Mouse (Mus musculus): ENCODE measurements around the gene Dlg4. TPM values are rescaled to one million over a fixed set of nuclear protein-coding genes. Genes with fewer than 3 reads are reported as not detected.
A peak's percentile ranks its signal among the peaks of the same experiment; 100 is the strongest.
"Not testable (repeated sequence)": the region's sequence is repeated elsewhere in the genome, so short reads cannot be mapped to it uniquely, and the experiment has no call there.

The Dlg4 gene
- polyA plus RNA-seq, 1 experiment from 2014 or later, result 32.7 TPM

DNA sequence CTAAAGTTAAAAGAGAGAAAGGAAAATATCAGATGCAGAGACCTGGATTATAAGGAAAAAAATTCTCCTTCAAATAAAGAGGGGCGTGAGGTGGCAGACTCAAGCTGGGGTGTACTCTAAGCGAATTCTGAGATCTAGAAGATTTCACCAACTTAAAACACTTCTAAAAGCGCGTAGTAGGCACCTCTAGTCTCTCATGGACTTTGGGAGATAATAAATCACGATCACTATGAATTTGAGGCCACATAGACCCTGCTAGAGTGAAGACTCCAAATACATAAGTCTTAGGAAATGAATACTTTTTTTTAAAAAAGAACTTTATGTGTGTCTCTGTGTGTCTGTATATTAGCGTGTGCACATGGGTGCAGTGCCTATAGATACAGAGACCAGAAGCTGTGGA lies 1.1 kb upstream of the Dlg4 start:
- WGBS, result 73% methylated on average over 6 of the region's 6 CpGs
- H3K4me3 ChIP-seq (replicated peaks; ENCODE audit: low read length), result no peak overlapping the region; the same call in 1 of the 2 replicates
- no peaks in the 10 kb centered on the region for H3K27me3 ChIP-seq (replicated peaks; ENCODE audit: control insufficient read depth, insufficient read depth, low read length)
- no peak for ATAC-seq
- H3K9ac ChIP-seq (replicated peaks; ENCODE audit: low read depth, low read length), result no peak overlapping the region
- peaks cover 45% of the 10 kb centered on the region for H3K4me1 ChIP-seq (replicated peaks; ENCODE audit: control insufficient read depth, insufficient read depth, low read length)
- H3K27ac ChIP-seq (ENCODE audit: low read length), result no peak overlapping the region
- peak overlapping the region; percentile 80 for H3K4me2 ChIP-seq (ENCODE audit: low read length)
- H3K9me3 ChIP-seq (ENCODE audit: control insufficient read depth, low read length), result no peaks in the 10 kb centered on the region
- peaks cover 11% of the 10 kb centered on the region for H3K36me3 ChIP-seq (ENCODE audit: control insufficient read depth, insufficient read depth)

DNA sequence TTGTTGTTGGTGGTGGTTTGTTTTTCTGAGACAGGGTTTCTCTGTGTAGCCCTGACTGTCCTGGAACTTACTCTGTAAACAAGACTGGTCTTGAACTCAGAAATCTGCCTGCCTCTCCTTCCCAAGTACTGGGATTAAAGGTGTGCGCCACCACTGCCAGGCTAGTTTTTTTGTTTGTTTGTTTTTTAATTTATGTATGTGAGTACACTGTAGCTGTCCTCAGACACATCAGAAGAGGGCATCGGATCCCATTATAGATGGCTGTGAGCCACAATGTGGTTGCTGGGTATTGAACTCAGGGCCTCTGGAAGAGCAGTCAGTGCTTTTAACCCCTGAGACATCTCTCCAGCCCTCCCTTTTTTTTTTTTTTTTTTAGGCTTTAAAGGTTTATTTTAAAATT lies 565 bp upstream of the Dlg4 start:
- not testable (repeated sequence) for H3K27ac ChIP-seq (ENCODE audit: low read length); H3K27me3 ChIP-seq (replicated peaks; ENCODE audit: control insufficient read depth, insufficient read depth, low read length); H3K9ac ChIP-seq (replicated peaks; ENCODE audit: low read depth, low read length); H3K4me3 ChIP-seq (replicated peaks; ENCODE audit: low read length); H3K9me3 ChIP-seq (ENCODE audit: control insufficient read depth, low read length); ATAC-seq; H3K36me3 ChIP-seq (ENCODE audit: control insufficient read depth, insufficient read depth); H3K4me2 ChIP-seq (ENCODE audit: low read length)
- H3K4me1 ChIP-seq (replicated peaks; ENCODE audit: control insufficient read depth, insufficient read depth, low read length), result peaks cover 47% of the 10 kb centered on the region
- 82% methylated on average over 2 of the region's 2 CpGs for WGBS

DNA sequence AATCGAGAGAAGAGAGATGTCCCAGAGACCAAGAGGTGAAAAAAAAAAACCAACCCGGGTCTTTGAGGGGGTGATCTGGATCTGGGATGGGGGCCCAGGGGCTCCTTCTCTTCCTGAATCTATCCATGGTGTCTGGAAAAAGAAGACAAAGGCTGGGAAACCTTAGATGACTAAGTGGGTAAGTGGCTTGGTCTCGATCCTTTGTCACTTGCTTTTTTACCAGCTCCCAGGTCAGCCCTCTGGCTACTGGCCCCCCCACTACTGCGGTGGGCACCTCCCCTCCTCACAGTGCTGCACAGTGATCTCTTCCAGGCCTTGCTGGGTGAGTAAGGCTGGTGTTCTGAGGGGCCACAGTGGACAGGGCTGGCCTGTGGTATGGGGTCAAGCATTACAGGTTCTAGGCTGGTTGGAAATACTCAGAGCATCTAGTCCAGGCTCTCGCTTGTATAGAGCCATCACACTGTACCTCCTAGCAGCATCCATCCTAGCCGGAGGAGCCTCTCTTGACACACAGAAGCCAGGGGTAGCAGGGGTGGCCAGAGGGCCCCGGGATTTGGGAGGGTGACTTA lies 541 bp downstream of the Dlg4 start:
- H3K4me1 ChIP-seq (replicated peaks; ENCODE audit: control insufficient read depth, insufficient read depth, low read length), result peaks cover 52% of the 10 kb centered on the region
- H3K27ac ChIP-seq (ENCODE audit: low read length), result peak overlapping the region; percentile 95; the same call in 1 of the 2 replicates
- WGBS, result 33% methylated on average over 7 of the region's 7 CpGs

DNA sequence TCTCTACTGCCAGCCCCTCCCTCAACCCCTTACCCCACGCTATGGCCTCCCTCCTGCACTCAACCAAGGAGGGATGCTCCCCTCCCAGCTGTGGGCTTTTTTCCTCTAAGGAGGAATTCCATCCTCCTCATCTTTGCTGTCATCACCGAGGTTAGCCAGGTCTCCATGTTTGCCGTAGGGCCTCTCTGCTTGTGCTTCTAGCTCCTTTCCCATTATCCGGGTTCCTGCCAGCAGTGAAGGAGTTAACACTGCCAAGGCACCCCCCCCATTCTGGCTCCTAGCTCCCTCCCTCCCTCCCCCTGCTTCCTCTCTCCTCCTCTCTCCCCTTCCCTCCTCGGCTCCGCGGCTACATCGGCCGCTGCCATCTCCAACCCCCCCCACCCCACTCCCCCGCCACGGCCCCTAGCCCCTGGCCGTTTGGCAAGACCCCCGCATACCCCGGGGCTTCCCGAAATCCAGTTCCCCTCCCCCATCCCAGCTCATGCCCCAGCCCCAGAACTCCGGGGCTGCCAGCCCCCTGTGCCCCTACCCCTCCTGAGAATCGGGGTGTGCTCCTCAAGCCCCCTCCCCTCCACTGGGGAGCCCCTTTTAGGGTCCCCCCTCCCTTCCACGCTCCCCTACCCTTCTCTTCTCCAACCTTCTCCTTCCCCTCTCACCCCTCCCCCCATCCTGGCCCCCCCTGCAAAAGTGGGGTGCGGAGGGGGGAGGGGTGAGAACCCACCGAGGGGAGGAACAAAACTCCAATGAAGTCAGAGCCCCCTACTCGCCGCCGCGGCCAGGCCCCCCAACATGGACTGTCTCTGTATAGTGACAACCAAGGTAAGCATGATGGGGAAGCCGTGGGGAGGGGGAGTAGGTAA lies 1.6 kb downstream of the Dlg4 start:
- Histone ChIP-seq H3K27ac (ENCODE audit: low read length) (peak overlapping the region; percentile 95), H3K9me3 (ENCODE audit: control insufficient read depth, low read length) (no peaks in the 10 kb centered on the region), H3K27me3 (replicated peaks; ENCODE audit: control insufficient read depth, insufficient read depth, low read length) (no peaks in the 10 kb centered on the region), H3K36me3 (ENCODE audit: control insufficient read depth, insufficient read depth) (no peaks in the 10 kb centered on the region), H3K4me1 (replicated peaks; ENCODE audit: control insufficient read depth, insufficient read depth, low read length) (peaks cover 63% of the 10 kb centered on the region), H3K4me3 (replicated peaks; ENCODE audit: low read length) (peak overlapping the region; percentile 72), H3K4me2 (ENCODE audit: low read length) (peak overlapping the region; percentile 83), H3K9ac (replicated peaks; ENCODE audit: low read depth, low read length) (peak overlapping the region; percentile 92)
- WGBS, result under 1% methylated on average over 22 of the region's 25 CpGs
- no peak for ATAC-seq

More for the DNA sequence above, 541 bp downstream of the Dlg4 start:
- no peak overlapping the region; the same call in 1 of the 2 replicates for H3K4me3 ChIP-seq (replicated peaks; ENCODE audit: low read length)
- H3K9me3 ChIP-seq (ENCODE audit: control insufficient read depth, low read length), result no peaks in the 10 kb centered on the region
- no peaks in the 10 kb centered on the region for H3K36me3 ChIP-seq (ENCODE audit: control insufficient read depth, insufficient read depth)
- peak overlapping the region; percentile 92 for H3K9ac ChIP-seq (replicated peaks; ENCODE audit: low read depth, low read length)
- no peaks in the 10 kb centered on the region for H3K27me3 ChIP-seq (replicated peaks; ENCODE audit: control insufficient read depth, insufficient read depth, low read length)
- ATAC-seq, result no peak
- peak overlapping the region; percentile 83 for H3K4me2 ChIP-seq (ENCODE audit: low read length)

DNA sequence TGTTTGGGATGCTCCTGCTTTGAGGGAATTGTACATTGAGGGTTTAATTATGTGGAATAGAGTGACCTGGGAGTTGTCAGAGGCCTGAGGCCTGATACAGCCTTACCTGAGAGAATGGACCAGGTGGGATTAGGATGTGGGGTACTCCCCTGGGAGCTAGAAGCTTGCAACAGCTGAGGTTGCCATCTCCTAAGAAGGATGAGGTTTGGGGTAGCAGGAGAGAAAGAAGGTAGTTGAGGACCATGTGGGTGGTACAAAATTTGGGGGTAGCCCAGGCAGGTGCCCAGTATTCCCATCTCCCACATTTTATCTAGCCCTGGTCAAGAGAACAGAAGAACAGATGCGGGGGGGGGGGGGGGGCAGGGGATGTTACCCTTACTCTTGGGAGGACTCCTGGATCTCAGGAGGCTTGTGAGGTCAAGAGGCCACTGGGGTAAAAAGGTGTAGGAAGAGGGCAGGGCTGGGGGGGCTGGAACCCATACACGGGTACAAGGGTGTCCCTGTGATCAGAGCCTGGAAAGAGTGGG lies 2.8 kb downstream of the Dlg4 start:
- WGBS, result 0% methylated on average over 1 of the region's 2 CpGs
- Histone ChIP-seq H3K9me3 (ENCODE audit: control insufficient read depth, low read length) (no peaks in the 10 kb centered on the region), H3K4me3 (replicated peaks; ENCODE audit: low read length) (peak overlapping the region; percentile 72), H3K4me2 (ENCODE audit: low read length) (peak overlapping the region; percentile 83), H3K27ac (ENCODE audit: low read length) (peak overlapping the region; percentile 95), H3K36me3 (ENCODE audit: control insufficient read depth, insufficient read depth) (no peaks in the 10 kb centered on the region), H3K27me3 (replicated peaks; ENCODE audit: control insufficient read depth, insufficient read depth, low read length) (no peaks in the 10 kb centered on the region), H3K9ac (replicated peaks; ENCODE audit: low read depth, low read length) (peak overlapping the region; percentile 92), H3K4me1 (replicated peaks; ENCODE audit: control insufficient read depth, insufficient read depth, low read length) (peaks cover 71% of the 10 kb centered on the region)
- no peak for ATAC-seq

DNA sequence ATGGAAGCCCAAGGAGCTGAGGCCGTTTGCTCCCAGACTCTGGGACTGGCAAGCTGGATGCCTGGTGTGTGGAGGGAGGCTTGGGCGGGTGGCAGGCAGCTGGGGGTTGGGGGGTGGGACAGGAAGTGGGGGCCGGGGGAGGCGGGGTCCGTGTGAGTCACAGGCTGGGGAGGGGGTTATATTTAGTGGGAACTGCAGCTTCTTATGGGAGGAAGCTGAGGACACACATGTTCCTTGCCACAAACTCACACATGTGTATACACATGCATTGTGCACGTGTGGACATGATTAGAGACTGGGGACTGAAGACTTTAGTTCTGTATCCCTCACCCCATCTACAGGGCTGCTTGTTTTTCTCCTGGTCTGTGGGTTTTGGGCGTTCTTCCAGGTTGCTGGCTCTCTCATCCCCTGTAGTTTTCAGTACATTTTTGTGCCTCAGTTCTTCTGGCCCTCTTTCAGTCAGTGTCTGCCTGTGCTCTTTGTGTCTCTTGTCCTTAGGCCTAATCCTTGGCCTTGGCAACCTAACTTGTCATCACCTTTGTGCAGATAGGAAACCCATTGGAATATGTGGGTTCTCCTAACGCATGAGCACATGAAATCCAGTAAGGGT lies 3.4 kb downstream of the Dlg4 start:
- no peak for ATAC-seq
- Histone ChIP-seq H3K27ac (ENCODE audit: low read length) (peak overlapping the region; percentile 95), H3K36me3 (ENCODE audit: control insufficient read depth, insufficient read depth) (no peaks in the 10 kb centered on the region), H3K4me1 (replicated peaks; ENCODE audit: control insufficient read depth, insufficient read depth, low read length) (peaks cover 72% of the 10 kb centered on the region), H3K9me3 (ENCODE audit: control insufficient read depth, low read length) (no peaks in the 10 kb centered on the region), H3K27me3 (replicated peaks; ENCODE audit: control insufficient read depth, insufficient read depth, low read length) (no peaks in the 10 kb centered on the region), H3K4me3 (replicated peaks; ENCODE audit: low read length) (peak overlapping the region; percentile 72), H3K9ac (replicated peaks; ENCODE audit: low read depth, low read length) (peak overlapping the region; percentile 92), H3K4me2 (ENCODE audit: low read length) (peak overlapping the region; percentile 83)
- WGBS, result 5% methylated on average over 7 of the region's 8 CpGs

DNA sequence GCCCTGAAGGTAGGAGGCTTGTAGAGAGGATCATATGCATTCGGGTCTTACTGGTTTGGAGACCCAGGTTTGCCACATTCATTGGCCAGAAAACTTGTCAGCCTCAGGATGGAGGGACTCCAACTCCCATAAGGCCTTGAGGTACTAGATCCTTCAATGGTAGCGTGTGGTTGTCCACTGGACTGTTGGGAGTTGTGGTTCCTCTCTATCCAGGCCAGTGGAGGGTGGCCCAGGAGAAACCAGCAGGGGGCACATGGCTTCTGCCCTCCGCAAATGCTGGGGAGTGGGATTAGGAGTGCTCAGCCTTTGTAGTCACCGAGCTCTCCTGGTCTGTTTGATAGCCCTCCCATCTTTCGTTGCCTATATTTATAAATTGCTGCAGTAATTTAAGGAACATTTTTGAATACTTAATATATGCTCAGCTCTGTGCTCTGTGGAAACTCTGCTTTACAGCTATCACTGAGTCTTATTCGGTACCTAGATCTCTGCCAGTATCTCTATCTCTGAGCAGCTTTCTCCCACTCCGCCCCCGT lies 4.1 kb downstream of the Dlg4 start:
- no peaks in the 10 kb centered on the region for H3K36me3 ChIP-seq (ENCODE audit: control insufficient read depth, insufficient read depth)
- WGBS, result under 1% methylated on average over 8 of the region's 8 CpGs
- H3K9me3 ChIP-seq (ENCODE audit: control insufficient read depth, low read length), result no peaks in the 10 kb centered on the region
- peak overlapping the region; percentile 92 for H3K9ac ChIP-seq (replicated peaks; ENCODE audit: low read depth, low read length)
- peak overlapping the region; percentile 83 for H3K4me2 ChIP-seq (ENCODE audit: low read length)
- H3K27ac ChIP-seq (ENCODE audit: low read length), result peak overlapping the region; percentile 95
- ATAC-seq, result peak; percentile 83
- H3K4me3 ChIP-seq (replicated peaks; ENCODE audit: low read length), result peak overlapping the region; percentile 72
- peaks cover 73% of the 10 kb centered on the region for H3K4me1 ChIP-seq (replicated peaks; ENCODE audit: control insufficient read depth, insufficient read depth, low read length)
- H3K27me3 ChIP-seq (replicated peaks; ENCODE audit: control insufficient read depth, insufficient read depth, low read length), result no peaks in the 10 kb centered on the region

DNA sequence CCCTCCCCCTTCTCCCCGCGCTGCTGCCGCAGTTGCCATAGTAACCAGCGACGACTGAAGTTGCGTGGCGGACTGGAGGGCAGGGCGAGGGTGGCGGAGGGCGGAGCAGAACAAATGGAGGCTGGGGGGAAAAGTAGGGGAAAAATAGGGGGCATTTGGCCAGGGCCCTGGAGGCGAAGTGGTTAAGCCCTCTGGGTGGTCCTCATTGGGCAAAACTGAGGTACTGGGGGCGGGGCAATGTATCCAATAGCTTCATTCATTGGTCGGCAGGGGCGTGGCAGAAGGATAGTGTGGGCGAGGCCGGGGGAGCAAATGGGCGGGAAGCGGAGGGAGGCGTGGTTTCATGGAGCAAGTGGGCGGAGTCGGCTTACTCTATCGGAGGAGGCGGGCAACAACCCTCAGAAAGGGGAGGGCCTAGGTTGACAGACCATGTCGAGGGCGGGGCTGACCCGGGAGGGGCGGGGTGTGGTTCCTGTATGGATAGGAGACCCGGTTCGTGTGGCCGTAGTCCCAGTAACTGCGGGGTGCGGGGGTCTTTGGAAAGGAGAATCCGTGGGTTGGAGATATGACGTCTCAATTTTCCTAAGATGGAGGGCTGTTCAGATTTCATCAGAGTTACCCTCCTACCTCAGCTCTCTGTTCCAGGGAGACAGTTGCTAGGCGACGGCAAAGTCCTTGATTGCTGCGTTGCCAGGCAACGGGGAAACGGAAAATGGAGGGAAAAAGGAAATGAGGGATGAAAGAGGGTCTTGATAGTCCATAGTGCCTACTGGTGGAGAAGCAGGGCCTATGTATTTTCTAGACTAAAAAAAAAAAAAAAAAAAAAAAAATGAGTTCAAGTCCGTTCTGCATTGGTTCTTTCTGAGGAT lies 4.8 kb downstream of the Dlg4 start:
- Histone ChIP-seq H3K4me1 (replicated peaks; ENCODE audit: control insufficient read depth, insufficient read depth, low read length) (peaks cover 80% of the 10 kb centered on the region), H3K27ac (ENCODE audit: low read length) (peak overlapping the region; percentile 95), H3K4me3 (replicated peaks; ENCODE audit: low read length) (peak overlapping the region; percentile 72)

More for the DNA sequence above, 4.8 kb downstream of the Dlg4 start:
- 1% methylated on average over 40 of the region's 40 CpGs for WGBS
- H3K9ac ChIP-seq (replicated peaks; ENCODE audit: low read depth, low read length), result peak overlapping the region; percentile 92
- H3K36me3 ChIP-seq (ENCODE audit: control insufficient read depth, insufficient read depth), result no peaks in the 10 kb centered on the region
- H3K4me2 ChIP-seq (ENCODE audit: low read length), result peak overlapping the region; percentile 83
- no peaks in the 10 kb centered on the region for H3K9me3 ChIP-seq (ENCODE audit: control insufficient read depth, low read length)
- no peaks in the 10 kb centered on the region for H3K27me3 ChIP-seq (replicated peaks; ENCODE audit: control insufficient read depth, insufficient read depth, low read length)
- peak; percentile 73 for ATAC-seq
